Mouse (Mus musculus): ENCODE data around the gene Gm21903.
"Not testable (repeated sequence)": the region's sequence is repeated elsewhere in the genome, so short reads cannot be mapped to it uniquely, and the experiment has no call there.

Gene Gm21903

DNA sequence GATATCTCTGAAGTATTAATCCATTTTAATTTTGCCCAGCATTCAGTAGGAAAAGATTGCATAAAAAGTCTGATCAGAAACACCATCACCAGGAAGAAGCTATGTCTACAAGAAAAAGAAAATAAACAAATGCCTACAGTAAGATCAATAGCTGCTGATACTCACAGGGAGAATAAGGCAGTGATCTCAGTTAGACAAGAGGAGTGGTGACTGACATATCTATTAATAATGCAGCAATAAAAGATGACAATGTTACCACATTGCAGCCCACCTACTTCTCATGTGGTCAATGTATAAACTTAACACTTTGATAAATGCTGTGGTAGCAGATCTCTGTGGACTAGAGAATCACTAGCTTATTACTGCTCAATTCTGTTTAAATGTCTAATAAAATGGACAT is at the start of gene Gm21903:
Gene Gm21903 (minus strand): TSS at position 101 of the 400 bp plus-strand sequence.
- no peak for DNase-seq (ENCODE audit: low spot score)

DNA sequence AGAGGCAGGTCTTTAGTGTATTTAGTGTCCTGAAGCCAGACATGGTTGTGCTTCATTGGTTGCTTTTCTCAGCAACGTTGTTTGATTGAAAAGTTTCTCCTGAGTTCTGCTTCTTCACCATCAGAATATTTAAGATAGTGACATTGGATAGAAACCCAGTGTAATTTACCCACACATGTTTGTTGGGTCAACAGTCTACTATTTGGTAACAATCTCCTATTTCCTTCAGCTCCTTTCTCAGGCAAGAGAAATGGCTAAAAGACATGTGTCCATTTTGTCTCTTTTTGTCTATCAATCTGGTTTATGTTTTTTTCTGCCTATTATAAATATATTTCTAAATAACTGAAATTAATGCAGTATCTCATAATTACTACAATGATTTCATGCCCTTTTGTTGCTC is 33.8 kb upstream of the Gm21903 start, which contains the start of gene Esp23:
Gene Esp23 (minus strand): TSS at position 101 of the 400 bp plus-strand sequence.
- DNase-seq (ENCODE audit: low spot score) = no peak

DNA sequence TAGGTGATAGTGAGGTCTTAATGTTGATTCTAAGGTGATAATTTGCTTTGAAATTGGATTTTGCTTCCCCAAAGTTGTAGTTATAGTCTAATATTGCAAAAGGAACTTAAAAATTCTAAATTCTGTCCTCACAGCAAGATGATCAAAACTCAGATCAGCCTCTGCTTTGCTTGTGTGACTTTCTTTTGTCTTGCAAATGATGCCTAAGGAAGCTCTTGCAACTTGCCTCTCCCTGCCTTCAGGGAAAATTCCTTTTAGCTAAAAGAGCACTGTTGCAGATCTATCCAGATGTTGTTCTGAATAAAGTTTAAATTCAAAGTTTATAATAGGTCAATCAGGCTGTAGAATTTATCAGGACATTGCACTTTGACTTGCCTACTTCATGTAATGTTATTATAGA is 20.5 kb upstream of the Gm21903 start:
- no peak for DNase-seq (ENCODE audit: low spot score)

DNA sequence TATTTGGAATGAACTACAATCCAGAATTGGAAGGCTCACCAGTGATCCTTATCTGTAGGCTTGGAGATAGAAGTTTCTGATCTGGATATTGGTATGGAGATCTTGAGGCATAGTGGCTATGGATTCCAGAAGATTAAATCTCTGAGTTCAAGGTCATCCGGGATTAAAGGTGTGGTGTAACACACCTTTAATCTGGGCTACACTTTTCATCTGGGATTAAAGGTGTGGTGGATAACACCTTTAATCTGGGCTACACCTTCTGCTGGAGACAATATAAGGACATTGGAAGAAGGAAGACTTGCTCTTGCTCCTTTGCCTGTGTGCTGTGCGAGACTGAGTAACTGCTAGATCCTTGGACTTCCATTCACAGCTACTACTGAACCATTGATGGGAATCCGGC is 6.7 kb downstream of the Gm21903 start, which contains the start of gene Esp24:
Gene Esp24 (plus strand): TSS at position 301 of the 400 bp plus-strand sequence.
- not testable (repeated sequence) for DNase-seq (ENCODE audit: low spot score)

DNA sequence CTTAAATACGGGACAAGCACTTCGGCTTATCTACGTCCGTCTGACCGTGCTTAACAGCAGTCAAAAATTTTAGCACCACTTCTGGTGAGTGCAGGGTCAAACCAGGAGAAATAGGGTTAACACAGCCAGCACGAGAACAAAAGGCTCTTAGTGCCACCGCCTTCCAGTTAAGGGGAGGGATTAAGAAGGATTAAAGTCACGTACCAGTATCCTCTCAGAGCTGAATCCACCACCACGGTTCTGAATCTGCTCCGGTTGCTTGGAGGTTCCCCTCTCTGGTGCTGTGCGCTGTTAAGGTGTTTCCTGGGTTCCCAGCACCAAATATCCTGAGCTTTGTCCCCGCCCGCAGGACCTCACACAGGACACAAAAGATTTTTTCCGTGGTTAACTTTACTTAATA is 26.0 kb downstream of the Gm21903 start:
- no peak for DNase-seq (ENCODE audit: low spot score)

DNA sequence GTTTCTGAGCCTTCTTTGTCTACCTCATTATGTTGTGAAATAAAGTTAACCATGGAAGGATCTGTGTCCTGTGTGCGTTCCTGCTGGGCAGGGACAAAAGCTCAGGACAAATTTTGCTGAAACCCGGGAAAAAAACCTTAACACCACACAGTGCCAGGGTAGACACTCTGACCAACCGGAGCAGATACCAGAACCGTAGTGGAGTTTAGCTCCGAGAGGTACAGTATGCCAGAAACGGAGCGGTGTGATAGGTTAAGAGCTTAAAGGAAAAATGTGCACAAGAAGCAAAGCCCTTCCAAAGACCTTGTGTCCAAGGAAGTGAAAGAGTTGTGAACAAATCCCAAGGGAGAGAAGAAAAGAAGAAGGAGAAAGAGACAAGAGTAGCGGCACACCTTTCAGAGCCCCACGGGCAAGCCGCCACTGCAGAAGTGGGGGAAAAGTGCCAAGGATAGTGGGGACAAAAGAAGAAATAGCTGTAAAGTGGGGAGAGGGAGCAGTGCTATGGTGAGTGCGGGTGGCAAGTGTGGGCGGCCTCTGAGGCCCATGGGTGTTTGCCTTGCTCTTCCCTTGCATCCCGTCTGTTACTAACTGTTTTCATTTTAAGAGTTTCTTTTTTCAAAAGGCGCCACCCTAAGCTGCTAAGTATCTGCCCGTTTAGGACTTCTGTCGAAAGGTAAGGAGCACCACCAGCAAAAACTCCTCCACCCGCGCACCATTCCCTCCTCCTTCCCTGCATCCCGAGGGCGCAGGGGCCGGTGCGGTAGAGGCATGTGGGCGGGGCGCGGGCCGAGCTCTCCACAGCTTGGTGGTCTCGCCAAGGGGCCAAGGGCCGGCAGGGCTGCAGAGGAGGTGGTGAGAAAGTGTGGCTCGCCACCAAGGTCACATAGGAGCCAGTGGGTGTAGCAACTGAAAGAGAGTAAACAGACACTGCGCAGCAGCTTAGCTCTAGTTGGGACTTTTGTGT is 32.2 kb downstream of the Gm21903 start:
- no peak for DNase-seq (ENCODE audit: low spot score)

DNA sequence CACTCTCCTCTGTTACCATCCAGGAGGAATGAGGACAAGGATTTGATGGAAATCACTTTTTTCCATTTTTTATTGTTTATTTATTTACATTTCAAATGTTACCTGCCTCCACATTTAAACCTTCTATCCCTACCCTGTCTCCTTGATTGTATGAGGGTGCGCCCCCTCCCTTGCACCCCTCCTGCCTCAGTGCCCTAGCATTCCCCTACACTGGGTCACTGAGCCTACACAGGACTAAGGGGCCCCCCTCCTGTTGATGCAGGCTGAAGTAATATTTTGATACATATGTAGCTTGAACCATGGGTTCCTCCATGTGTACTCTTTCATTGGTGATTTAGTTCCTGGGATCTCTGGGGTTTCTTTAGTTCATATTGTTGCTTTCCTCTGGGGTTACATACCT is 33.3 kb downstream of the Gm21903 start:
- DNase-seq (ENCODE audit: low spot score) = no peak
